Mouse (Mus musculus) liver, embryonic 16.5 days (tissue): ENCODE results near the gene Rps3. TPM values are rescaled to one million over a fixed set of nuclear protein-coding genes. Genes with fewer than 3 reads are reported as not detected.
A peak's percentile ranks its signal among the peaks of the same experiment; 100 is the strongest.

Experiments used
- ATAC-seq: fragments of 200-750 bp; cut with Nextera tagmentation; 2 replicates; pipeline ENCODE4 v1.8.0; 2017; ENCODE audit warnings: low read depth, mild to moderate bottlenecking, moderate number of reproducible peaks, moderate library complexity
- H3K27ac ChIP-seq: fragments of 300-500 bp; sonication (generic); 2 replicates; pipeline ENCODE4 v1.5.1; 2014; ENCODE audit warnings: mild to moderate bottlenecking, low read length
- H3K27me3 ChIP-seq: fragments of 300-500 bp; sonication (generic); 2 replicates; pipeline ENCODE4 v1.6.1; 2014; ENCODE audit warnings: low read depth, low read length, mixed read lengths; ENCODE audit not compliant: control insufficient read depth, insufficient read depth
- H3K36me3 ChIP-seq: fragments of 300-500 bp; sonication (generic); 2 replicates; pipeline ENCODE4 v1.6.1; 2014; ENCODE audit warnings: mild to moderate bottlenecking; ENCODE audit not compliant: control insufficient read depth, insufficient read depth
- H3K4me1 ChIP-seq: fragments of 300-500 bp; sonication (generic); 2 replicates; pipeline ENCODE4 v1.6.1; 2014; ENCODE audit warnings: low read depth, low read length, mixed read lengths; ENCODE audit not compliant: control insufficient read depth
- H3K4me2 ChIP-seq: fragments of 300-500 bp; sonication (generic); 2 replicates; pipeline ENCODE4 v1.6.1; 2014; ENCODE audit warnings: low read depth, low read length, mixed read lengths
- H3K4me3 ChIP-seq: fragments of 300-500 bp; sonication (generic); 2 replicates; pipeline ENCODE4 v1.5.1; 2014; ENCODE audit warnings: low read depth, mild to moderate bottlenecking, low read length
- H3K9ac ChIP-seq: fragments of 300-500 bp; sonication (generic); 2 replicates; pipeline ENCODE4 v1.6.1; 2014; ENCODE audit warnings: low read depth, low read length
- H3K9me3 ChIP-seq: fragments of 300-500 bp; sonication (generic); replicated peaks from 2 replicates; pipeline ENCODE4 v1.6.1; 2016; ENCODE audit warnings: low read length; ENCODE audit not compliant: control insufficient read depth
- WGBS: fragments of 180-500 bp; shearing (Covaris S2); extraction: QIAGEN DNeasy Blood & Tissue Kit; methylation state at CpG from one replicate; pipeline ENCODE4 v1.1.7; 2014; ENCODE audit not compliant: insufficient replicate concordance; 5-methylcytosine and 5-hydroxymethylcytosine counted together
- polyA plus RNA-seq: library from polyadenylated mRNA; unstranded; fragments of >200 nt; fragmentation: Nextera tagmentation; extraction: Ambion mirVana; gene quantifications from 2 replicates; pipeline ENCODE4 v1.2.1, GENCODE M21; 2015

The Rps3 gene
- polyA plus RNA-seq, 1 experiment from 2014 or later, result 400 TPM

DNA sequence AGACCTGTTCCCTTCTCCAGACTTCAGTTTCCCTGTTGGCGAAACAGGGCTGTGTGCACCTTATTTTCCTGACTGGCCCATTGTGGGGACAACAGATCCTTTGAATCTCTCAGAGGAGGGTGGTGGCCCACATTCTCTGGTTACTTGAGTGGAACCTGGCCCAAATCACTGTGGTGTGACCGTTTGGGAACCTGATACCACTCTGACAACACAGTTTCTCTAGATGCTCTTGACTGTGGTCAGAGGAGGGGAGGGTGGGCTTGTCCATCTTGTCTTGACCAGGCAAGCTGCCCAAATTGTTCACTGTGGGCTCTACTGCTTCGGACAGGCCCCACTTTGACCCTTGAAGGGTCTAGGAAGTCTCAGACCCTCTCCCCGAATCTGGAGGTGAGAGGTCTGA lies 29.5 kb downstream of the Rps3 start:
- 33% methylated on average over 4 of the region's 4 CpGs for WGBS

DNA sequence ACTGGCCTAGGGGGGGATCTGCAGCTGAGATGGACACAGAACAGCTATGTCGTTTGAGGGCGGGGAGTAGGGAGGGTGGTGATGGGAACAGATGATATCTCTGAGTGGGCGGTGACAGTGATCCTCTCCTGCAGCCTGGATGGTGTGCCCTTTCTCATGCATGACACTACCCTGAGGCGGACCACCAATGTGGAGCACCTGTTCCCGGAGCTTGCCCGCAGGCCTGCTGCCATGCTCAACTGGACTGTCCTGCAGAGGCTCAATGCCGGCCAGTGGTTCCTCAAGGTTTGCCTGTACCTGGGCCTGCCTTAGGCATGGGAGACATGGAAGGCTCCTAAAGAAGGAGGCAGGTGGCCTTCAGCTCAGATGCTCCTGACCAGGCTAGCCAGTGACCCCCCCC lies 30.7 kb downstream of the Rps3 start:
- 60% methylated on average over 7 of the region's 7 CpGs for WGBS
- no peak overlapping the region for H3K4me2 ChIP-seq
- no peak overlapping the region for H3K9ac ChIP-seq
- no peaks in the 10 kb centered on the region for H3K4me1 ChIP-seq
- ATAC-seq, result no peak
- H3K4me3 ChIP-seq, result no peak overlapping the region
- no peaks in the 10 kb centered on the region for H3K36me3 ChIP-seq
- H3K9me3 ChIP-seq, result no peaks in the 10 kb centered on the region
- no peaks in the 10 kb centered on the region for H3K27me3 ChIP-seq
- H3K27ac ChIP-seq, result no peak overlapping the region

More for the DNA sequence above, 29.5 kb downstream of the Rps3 start:
- no peak for ATAC-seq
- Histone ChIP-seq H3K4me1 (no peaks in the 10 kb centered on the region), H3K9ac (no peak overlapping the region), H3K9me3 (no peaks in the 10 kb centered on the region), H3K27me3 (no peaks in the 10 kb centered on the region), H3K27ac (no peak overlapping the region), H3K4me3 (no peak overlapping the region), H3K4me2 (no peak overlapping the region), H3K36me3 (no peaks in the 10 kb centered on the region)

DNA sequence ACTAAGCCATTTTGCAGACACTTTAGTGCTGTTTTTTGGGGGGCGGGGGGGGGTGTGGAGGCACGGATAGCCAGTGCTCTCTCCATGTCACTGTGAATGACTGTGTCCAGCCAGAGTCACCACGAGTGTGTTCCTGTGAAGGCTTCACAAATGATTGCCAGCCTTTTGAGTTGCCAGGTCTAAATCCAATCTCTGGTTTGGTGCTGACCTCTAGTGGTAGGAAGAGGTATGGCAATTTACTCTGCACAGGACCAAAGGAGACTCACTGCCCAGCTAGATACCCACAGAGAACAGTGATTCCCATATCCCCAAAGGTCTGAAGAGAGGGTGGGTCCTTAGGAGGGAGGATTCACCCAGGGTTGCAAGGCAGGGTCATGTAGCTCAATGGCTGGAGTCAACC lies 32.8 kb downstream of the Rps3 start:
- H3K27ac ChIP-seq, result no peak overlapping the region
- no peaks in the 10 kb centered on the region for H3K9me3 ChIP-seq
- H3K9ac ChIP-seq, result no peak overlapping the region
- no peaks in the 10 kb centered on the region for H3K36me3 ChIP-seq
- H3K4me2 ChIP-seq, result no peak overlapping the region
- ATAC-seq, result 0 out of 2 replicates have a peak, but pooled peaks have one; percentile 19
- WGBS, result 0% methylated on average over 3 of the region's 3 CpGs
- no peak overlapping the region for H3K4me3 ChIP-seq
- no peaks in the 10 kb centered on the region for H3K27me3 ChIP-seq
- no peaks in the 10 kb centered on the region for H3K4me1 ChIP-seq

GRCm38 (mm10) chr7:99449751-99450150 lies 33.8 kb downstream of the Rps3 start:
- no peak overlapping the region for H3K27ac ChIP-seq
- no peaks in the 10 kb centered on the region for H3K4me1 ChIP-seq
- 48% methylated on average over 3 of the region's 3 CpGs for WGBS
- no peaks in the 10 kb centered on the region for H3K9me3 ChIP-seq
- H3K4me2 ChIP-seq, result no peak overlapping the region
- no peak overlapping the region for H3K4me3 ChIP-seq
- H3K27me3 ChIP-seq, result no peaks in the 10 kb centered on the region
- no peak overlapping the region for H3K9ac ChIP-seq
- no peak for ATAC-seq
- no peaks in the 10 kb centered on the region for H3K36me3 ChIP-seq

GRCm38 (mm10) chr7:99449063-99449462 lies 34.5 kb downstream of the Rps3 start:
- Histone ChIP-seq H3K4me2 (no peak overlapping the region), H3K27ac (no peak overlapping the region), H3K27me3 (no peaks in the 10 kb centered on the region), H3K4me3 (no peak overlapping the region), H3K9me3 (no peaks in the 10 kb centered on the region), H3K36me3 (no peaks in the 10 kb centered on the region), H3K9ac (no peak overlapping the region), H3K4me1 (no peaks in the 10 kb centered on the region)
- WGBS, result 16% methylated on average over 8 of the region's 8 CpGs
- no peak for ATAC-seq

GRCm38 (mm10) chr7:99448619-99449018 lies 34.9 kb downstream of the Rps3 start:
- no peak overlapping the region for H3K4me3 ChIP-seq
- no peak overlapping the region for H3K9ac ChIP-seq
- 42% methylated on average over 5 of the region's 5 CpGs for WGBS
- no peak for ATAC-seq
- H3K27ac ChIP-seq, result no peak overlapping the region
- H3K9me3 ChIP-seq, result no peaks in the 10 kb centered on the region
- no peaks in the 10 kb centered on the region for H3K4me1 ChIP-seq
- H3K4me2 ChIP-seq, result no peak overlapping the region
- no peaks in the 10 kb centered on the region for H3K27me3 ChIP-seq
- no peaks in the 10 kb centered on the region for H3K36me3 ChIP-seq

- ATAC-seq, result no peak
- Histone ChIP-seq H3K4me1 (no peaks in the 10 kb centered on the region), H3K27me3 (no peaks in the 10 kb centered on the region), H3K9ac (no peak overlapping the region), H3K4me3 (no peak overlapping the region), H3K36me3 (no peaks in the 10 kb centered on the region), H3K9me3 (no peaks in the 10 kb centered on the region), H3K27ac (no peak overlapping the region), H3K4me2 (no peak overlapping the region)
- 59% methylated on average over 5 of the region's 5 CpGs for WGBS
Observed at GRCm38 (mm10) chr7:99447323-99447722, 36.2 kb downstream of the Rps3 start.

GRCm38 (mm10) chr7:99445833-99446232 lies 37.7 kb downstream of the Rps3 start:
- Histone ChIP-seq H3K36me3 (no peaks in the 10 kb centered on the region), H3K27me3 (no peaks in the 10 kb centered on the region), H3K9ac (no peak overlapping the region), H3K27ac (no peak overlapping the region), H3K9me3 (no peaks in the 10 kb centered on the region), H3K4me1 (no peaks in the 10 kb centered on the region), H3K4me3 (no peak overlapping the region), H3K4me2 (no peak overlapping the region)
- no peak for ATAC-seq
- WGBS, result 75% methylated on average over 2 of the region's 2 CpGs

GRCm38 (mm10) chr7:99444012-99444411 lies 39.5 kb downstream of the Rps3 start:
- H3K27me3 ChIP-seq, result no peaks in the 10 kb centered on the region
- no peaks in the 10 kb centered on the region for H3K9me3 ChIP-seq
- no peak overlapping the region for H3K27ac ChIP-seq
- no peak for ATAC-seq
- no peak overlapping the region for H3K4me3 ChIP-seq
- no peak overlapping the region for H3K4me2 ChIP-seq
- H3K4me1 ChIP-seq, result no peaks in the 10 kb centered on the region
- 47% methylated on average over 6 of the region's 6 CpGs for WGBS
- no peaks in the 10 kb centered on the region for H3K36me3 ChIP-seq
- no peak overlapping the region for H3K9ac ChIP-seq

GRCm38 (mm10) chr7:99443164-99443563 lies 40.4 kb downstream of the Rps3 start:
- H3K27ac ChIP-seq, result no peak overlapping the region
- H3K36me3 ChIP-seq, result no peaks in the 10 kb centered on the region
- ATAC-seq, result no peak
- no peaks in the 10 kb centered on the region for H3K27me3 ChIP-seq
- H3K4me3 ChIP-seq, result no peak overlapping the region
- no peaks in the 10 kb centered on the region for H3K4me1 ChIP-seq
- H3K4me2 ChIP-seq, result no peak overlapping the region
- 60% methylated on average over 5 of the region's 5 CpGs for WGBS
- H3K9me3 ChIP-seq, result no peaks in the 10 kb centered on the region
- H3K9ac ChIP-seq, result no peak overlapping the region
